In genomic region chr11:77958268-77958667, GRCm38 (mm10) we compare ENCODE assay signal across 26 mouse cellular contexts. TPM values are rescaled to one million over a fixed set of nuclear protein-coding genes. Genes with fewer than 3 reads are reported as not detected.
DNase-seq lines count a peak whose midpoint lies in the region; ATAC-seq lines count a peak whose summit lies in the region.
"Had no signal": no experiment of that assay in that cellular context is flagged by ENCODE, and none has a peak within 500 bp of the region (broad histone marks: within the 10 kb centered on the region; RNA-seq: fewer than 3 reads in every experiment).

No protein-coding gene starts in this region.

- no peak overlapping the region for H3K4me3 ChIP-seq in hindbrain, embryonic 15.5 days
- no peak overlapping the region for H3K4me3 ChIP-seq in hindbrain, embryonic 10.5 days
- H3K4me3 ChIP-seq: heart, adult 2 months; heart, embryonic 13.5 days; limb, embryonic 10.5 days; liver, embryonic 15.5 days; lung, embryonic 15.5 days; megakaryocyte, embryonic 14.5 days; midbrain, embryonic 13.5 days; neural tube, embryonic 12.5 days had no signal

- ATAC-seq in hindbrain, embryonic 15.5 days (ENCODE audit: low FRiP score, low read depth): peak; percentile 31
- ATAC-seq: activated CD4-positive, CD25-positive, alpha-beta regulatory T cell, adult 4 months; inflammation-experienced regulatory T-cells, adult 6 months had no signal

- peaks cover 11% of the 10 kb centered on the region for H3K36me3 ChIP-seq in hindbrain, embryonic 15.5 days
- H3K36me3 ChIP-seq in hindbrain, embryonic 10.5 days: no peaks in the 10 kb centered on the region
- H3K36me3 ChIP-seq: G1E; heart, embryonic 13.5 days; limb, embryonic 10.5 days; liver, embryonic 15.5 days; lung, embryonic 15.5 days had no signal

- H3K27me3 ChIP-seq in hindbrain, embryonic 15.5 days: peaks cover 8% of the 10 kb centered on the region; the same call in 1 of the 2 replicates
- peaks cover 99% of the 10 kb centered on the region for H3K27me3 ChIP-seq in hindbrain, embryonic 10.5 days (ENCODE audit: insufficient read depth, poor library complexity, severe bottlenecking)

- DNase-seq in cerebellum, postnatal 36 days: peak; percentile 35 to 36
- no peak for DNase-seq in cerebellum, adult 8-10 months
- DNase-seq in hindbrain, embryonic 10.5 days (ENCODE audit: low spot score): no peak
- DNase-seq in retina, postnatal 1 day: peak; percentile 64
- DNase-seq in retina, embryonic 14.5 days (ENCODE audit: low spot score): no peak
- DNase-seq in thymus, postnatal 4 days: no peak
- DNase-seq: adrenal gland, postnatal 10 days; B cell, adult 2 months; gastrocnemius, postnatal 25 days; heart, adult 2 months; kidney, adult 18-20 months; kidney, postnatal 10 days; liver; lung, postnatal 36 days; thymus, adult 18-20 months had no signal

- no peak overlapping the region for H3K27ac ChIP-seq in hindbrain, embryonic 15.5 days (replicated peaks)
- H3K27ac ChIP-seq in hindbrain, embryonic 10.5 days: no peak overlapping the region; the same call in 1 of the 2 replicates
- H3K27ac ChIP-seq: heart, adult 2 months; heart, embryonic 13.5 days; limb, embryonic 10.5 days; liver, embryonic 15.5 days; lung, embryonic 15.5 days; midbrain, embryonic 13.5 days; neural tube, embryonic 12.5 days had no signal

- H3K4me1 ChIP-seq in hindbrain, embryonic 15.5 days (replicated peaks): peaks cover 50% of the 10 kb centered on the region
- peaks cover 31% of the 10 kb centered on the region for H3K4me1 ChIP-seq in hindbrain, embryonic 10.5 days (replicated peaks)
- H3K4me1 ChIP-seq: limb, embryonic 10.5 days; liver, embryonic 15.5 days; lung, embryonic 15.5 days; megakaryocyte, embryonic 14.5 days had no signal

- 50% methylated on average over 2 of the region's 2 CpGs for WGBS in hindbrain, embryonic 15.5 days
- WGBS in hindbrain, embryonic 10.5 days: 88% methylated on average over 2 of the region's 2 CpGs

- no peak overlapping the region for H3K9ac ChIP-seq in hindbrain, embryonic 15.5 days
- H3K9ac ChIP-seq: heart, embryonic 13.5 days; liver, embryonic 15.5 days; lung, embryonic 15.5 days; midbrain, embryonic 13.5 days; neural tube, embryonic 12.5 days had no signal

- no peak overlapping the region for H3K4me2 ChIP-seq in hindbrain, embryonic 15.5 days
- H3K4me2 ChIP-seq: heart, embryonic 13.5 days; liver, embryonic 15.5 days; lung, embryonic 15.5 days; midbrain, embryonic 13.5 days; neural tube, embryonic 12.5 days had no signal

- H3K9me3 ChIP-seq in hindbrain, embryonic 15.5 days: no peaks in the 10 kb centered on the region
- H3K9me3 ChIP-seq in hindbrain, embryonic 10.5 days: no peaks in the 10 kb centered on the region
- H3K9me3 ChIP-seq: heart, embryonic 13.5 days; limb, embryonic 10.5 days; liver, embryonic 15.5 days; lung, embryonic 15.5 days; midbrain, embryonic 13.5 days; neural tube, embryonic 12.5 days had no signal

RNA-seq across cellular contexts. Expression of gene Phf12, which starts 24.3 kb away (rescaled TPM):
- 15.1 and 19.0 TPM in 2 replicates for polyA plus RNA-seq in hindbrain, embryonic 15.5 days (2015; fragmentation: Nextera tagmentation; extraction: Ambion mirVana)
- polyA plus RNA-seq in hindbrain, embryonic 10.5 days (2016; fragmentation: Nextera tagmentation; extraction: Ambion mirVana): 14.5 and 19.7 TPM in 2 replicates

RNA-seq across cellular contexts. Expression of gene Sez6, which starts 27.7 kb away (rescaled TPM):
- polyA plus RNA-seq in hindbrain, embryonic 15.5 days (2015; fragmentation: Nextera tagmentation; extraction: Ambion mirVana): 123 and 151 TPM in 2 replicates
- polyA plus RNA-seq in hindbrain, embryonic 10.5 days (2016; fragmentation: Nextera tagmentation; extraction: Ambion mirVana): 8.8 and 19.3 TPM in 2 replicates

Comparison
In these comparisons a context has a peak if more than half of its experiments do, and no peak if none do; other contexts are left out.
1. DNase-seq: peak in cerebellum, postnatal 36 days (2 of 2) and retina, postnatal 1 day (single experiment); none in cerebellum, adult 8-10 months (single experiment), hindbrain, embryonic 10.5 days (single experiment), retina, embryonic 14.5 days (single experiment) and thymus, postnatal 4 days (single experiment).